Mouse (Mus musculus) ovary, postnatal 36 days (tissue): Measurements from ENCODE around the gene Nnmt.

Source experiments
- DNase-seq: peaks from one replicate; pipeline ENCODE4 v3.0.0; 2022; ENCODE audit warnings: low spot score, mixed read lengths

Nnmt gene

DNA sequence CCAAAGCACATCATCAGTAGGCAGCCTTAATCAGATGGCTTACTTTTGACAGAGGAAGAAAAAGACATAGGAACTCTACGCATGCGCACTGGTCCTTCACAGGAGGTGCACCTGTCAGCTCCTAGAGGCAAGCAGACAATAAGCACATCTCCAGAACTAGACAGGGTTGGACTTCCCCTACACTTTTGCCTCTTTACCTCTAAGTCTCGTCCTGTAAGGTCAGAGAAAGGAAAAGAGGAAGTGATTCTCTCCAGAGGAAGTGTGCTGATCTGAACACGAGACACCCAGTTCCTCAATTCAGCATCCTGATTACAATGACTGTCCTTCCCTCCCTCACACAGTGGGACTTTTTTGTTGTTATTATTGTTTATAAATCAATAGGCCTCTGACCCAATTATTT, 46.3 kb downstream of the Nnmt start:
- DNase-seq, result no peak

GRCm38 (mm10) chr9:48549056-48549455, 55.9 kb downstream of the Nnmt start:
- no peak for DNase-seq

DNA sequence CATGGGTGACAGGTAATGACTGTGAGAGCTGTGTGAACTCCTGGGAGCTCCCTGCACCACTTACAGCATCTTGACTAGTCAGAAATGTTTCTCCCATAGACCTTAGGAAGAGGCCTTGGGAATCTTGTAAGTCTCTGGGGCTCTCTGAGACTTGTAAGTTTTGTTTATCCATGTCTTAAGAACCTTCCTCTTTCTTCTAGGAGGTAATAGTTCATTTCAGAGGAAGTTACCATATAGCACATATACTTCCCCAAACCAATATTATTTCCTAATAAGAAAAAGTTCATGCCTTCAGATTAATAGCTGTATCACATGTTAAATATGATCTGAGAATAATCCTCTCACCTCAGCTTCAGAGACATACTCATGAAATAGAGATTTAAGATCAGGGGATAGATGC, 57.7 kb downstream of the Nnmt start:
- no peak for DNase-seq
